Mouse (Mus musculus) lung, postnatal 0 days (tissue): ENCODE data around the gene Hoxd4.

Experiments used
- CTCF ChIP-seq: IDR thresholded peaks from 2 replicates; pipeline ENCODE4 v1.5.1; 2016; ENCODE audit warnings: antibody characterized with exemption, mild to moderate bottlenecking
- EP300 ChIP-seq: IDR thresholded peaks from 2 replicates; pipeline ENCODE4 v1.6.1; 2016; ENCODE audit warnings: antibody characterized with exemption, mild to moderate bottlenecking, control low read depth

DNA sequence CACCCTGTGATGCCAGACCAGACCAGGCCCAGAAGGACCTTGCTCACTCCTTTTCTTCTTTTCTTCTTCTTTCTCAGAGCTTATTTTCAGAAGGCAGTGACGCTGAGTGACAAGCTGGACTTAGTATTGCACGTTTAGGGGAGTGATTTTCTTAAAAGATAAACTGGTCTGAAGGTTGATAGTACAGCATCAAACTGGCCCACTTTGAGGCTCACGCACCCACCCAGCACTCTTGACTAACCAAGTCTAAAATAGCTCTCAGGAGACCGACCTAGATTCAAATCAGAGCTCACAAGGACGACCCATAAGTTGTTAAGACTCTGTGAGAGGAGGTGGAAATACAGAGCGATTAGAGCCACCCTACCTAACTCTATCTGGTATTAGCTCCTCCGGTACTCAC is 45.3 kb upstream of the Hoxd4 start:
- TF ChIP-seq CTCF: no peak
- TF ChIP-seq EP300: no peak
